Mouse (Mus musculus) testis, adult 2 months (tissue): Measurements from ENCODE around the gene Rnf182. TPM values are rescaled to one million over a fixed set of nuclear protein-coding genes. Genes with fewer than 3 reads are reported as not detected.

ENCODE experiments used
- H3K27ac ChIP-seq: fragments of 200-500 bp; 2 replicates; pipeline ENCODE4 v1.5.1; 2012; ENCODE audit warnings: low read depth, low read length; ENCODE audit not compliant: control insufficient read depth, insufficient read depth
- H3K27me3 ChIP-seq: fragments of 200-500 bp; 2 replicates; pipeline ENCODE4 v1.6.1; 2012; ENCODE audit warnings: mild to moderate bottlenecking, low read length, moderate library complexity; ENCODE audit not compliant: control insufficient read depth, insufficient read depth
- H3K36me3 ChIP-seq: fragments of 200-500 bp; 2 replicates; pipeline ENCODE4 v1.6.1; 2012; ENCODE audit warnings: mild to moderate bottlenecking, low read length; ENCODE audit not compliant: control insufficient read depth, insufficient read depth
- H3K4me1 ChIP-seq: fragments of 200-500 bp; 2 replicates; pipeline ENCODE4 v1.6.1; 2012; ENCODE audit warnings: low read length; ENCODE audit not compliant: control insufficient read depth, insufficient read depth
- H3K4me3 ChIP-seq: fragments of 200-500 bp; 2 replicates; pipeline ENCODE4 v1.5.1; 2012; ENCODE audit warnings: low read depth, mild to moderate bottlenecking, low read length, moderate library complexity, mixed read lengths; ENCODE audit not compliant: control insufficient read depth
- CTCF ChIP-seq: fragments of 200-500 bp; IDR thresholded peaks from 2 replicates; pipeline ENCODE4 v1.5.1; 2012; ENCODE audit warnings: low read depth, mild to moderate bottlenecking, inconsistent platforms, low read length, moderate library complexity; ENCODE audit not compliant: control insufficient read depth, insufficient read depth, insufficient replicate concordance
- POLR2A ChIP-seq: fragments of 200-500 bp; IDR thresholded peaks from 2 replicates; pipeline ENCODE4 v1.6.1; 2012; ENCODE audit warnings: low read depth, mild to moderate bottlenecking, inconsistent platforms, low read length, moderate library complexity; ENCODE audit not compliant: control insufficient read depth
- polyA plus RNA-seq: library from polyadenylated mRNA; depleted of rRNA; stranded (reverse); fragments of >200 nt; gene quantifications from 2 replicates; pipeline ENCODE4 v1.2.3, GENCODE M21; 2012

The Rnf182 gene
- polyA plus RNA-seq, 1 experiment = 1.3 TPM

GRCm38 (mm10) chr13:43677159-43677882 is 61.8 kb downstream of the Rnf182 start:
- no peaks in the 10 kb centered on the region for H3K27me3 ChIP-seq
- peaks cover 2% of the 10 kb centered on the region; the same call in 1 of the 2 replicates for H3K4me1 ChIP-seq
- no peak overlapping the region for H3K4me3 ChIP-seq
- no peak overlapping the region for H3K27ac ChIP-seq
- no peaks in the 10 kb centered on the region for H3K36me3 ChIP-seq
- TF ChIP-seq CTCF (no peak), POLR2A (no peak)

GRCm38 (mm10) chr13:43677883-43678244 is 62.4 kb downstream of the Rnf182 start:
- Histone ChIP-seq H3K27me3 (no peaks in the 10 kb centered on the region), H3K27ac (no peak overlapping the region), H3K4me3 (no peak overlapping the region), H3K36me3 (no peaks in the 10 kb centered on the region), H3K4me1 (peaks cover 2% of the 10 kb centered on the region; the same call in 1 of the 2 replicates)
- TF ChIP-seq CTCF (no peak), POLR2A (no peak)

- Histone ChIP-seq H3K27me3 (no peaks in the 10 kb centered on the region), H3K4me1 (no peaks in the 10 kb centered on the region), H3K4me3 (no peak overlapping the region), H3K36me3 (no peaks in the 10 kb centered on the region), H3K27ac (no peak overlapping the region)
- TF ChIP-seq CTCF (no peak), POLR2A (no peak)
Measured at GRCm38 (mm10) chr13:43684499-43684994, 69.0 kb downstream of the Rnf182 start.

GRCm38 (mm10) chr13:43688065-43688464 is 72.6 kb downstream of the Rnf182 start:
- H3K27me3 ChIP-seq = no peaks in the 10 kb centered on the region
- no peaks in the 10 kb centered on the region for H3K4me1 ChIP-seq
- H3K36me3 ChIP-seq = no peaks in the 10 kb centered on the region
- TF ChIP-seq POLR2A = no peak
- TF ChIP-seq CTCF = no peak
- no peak overlapping the region for H3K27ac ChIP-seq
- no peak overlapping the region for H3K4me3 ChIP-seq

- TF ChIP-seq CTCF (no peak), POLR2A (no peak)
- H3K4me1 ChIP-seq = peaks cover 3% of the 10 kb centered on the region; the same call in 1 of the 2 replicates
- no peak overlapping the region for H3K4me3 ChIP-seq
- H3K36me3 ChIP-seq = no peaks in the 10 kb centered on the region
- H3K27ac ChIP-seq = no peak overlapping the region
- no peaks in the 10 kb centered on the region for H3K27me3 ChIP-seq
Measured at GRCm38 (mm10) chr13:43691755-43692154, 76.2 kb downstream of the Rnf182 start.

- no peak overlapping the region for H3K27ac ChIP-seq
- no peaks in the 10 kb centered on the region for H3K36me3 ChIP-seq
- TF ChIP-seq CTCF = no peak
- TF ChIP-seq POLR2A = no peak
- no peak overlapping the region for H3K4me3 ChIP-seq
- H3K27me3 ChIP-seq = no peaks in the 10 kb centered on the region
- H3K4me1 ChIP-seq = peaks cover 3% of the 10 kb centered on the region; the same call in 1 of the 2 replicates
Measured at GRCm38 (mm10) chr13:43695521-43695920, 80.0 kb downstream of the Rnf182 start.

- Histone ChIP-seq H3K4me1 (peaks cover 3% of the 10 kb centered on the region; the same call in 1 of the 2 replicates), H3K36me3 (no peaks in the 10 kb centered on the region), H3K27ac (no peak overlapping the region), H3K4me3 (no peak overlapping the region; the same call in 1 of the 2 replicates), H3K27me3 (no peaks in the 10 kb centered on the region)
- TF ChIP-seq CTCF (no peak), POLR2A (no peak)
Measured at GRCm38 (mm10) chr13:43696011-43696410, 80.5 kb downstream of the Rnf182 start.
